Comparison of ENCODE assay signal across 23 mouse cellular contexts in genomic region chr4:59536281-59536680, GRCm38 (mm10). TPM values are rescaled to one million over a fixed set of nuclear protein-coding genes. Genes with fewer than 3 reads are reported as not detected.
DNase-seq lines count a peak whose midpoint lies in the region; ATAC-seq lines count a peak whose summit lies in the region.
"Had no signal": no experiment of that assay in that cellular context is flagged by ENCODE, and none has a peak within 500 bp of the region (broad histone marks: within the 10 kb centered on the region; RNA-seq: fewer than 3 reads in every experiment).

No protein-coding gene starts in this region.

- no peak overlapping the region for H3K4me3 ChIP-seq in liver, embryonic 12.5 days
- no peak overlapping the region for H3K4me3 ChIP-seq in liver, embryonic 11.5 days (ENCODE audit: low read depth, low read length)
- H3K4me3 ChIP-seq: embryonic facial prominence, embryonic 12.5 days; embryonic facial prominence, embryonic 15.5 days; heart, adult 2 months; heart, embryonic 10.5 days; heart, embryonic 13.5 days had no signal

- no peaks in the 10 kb centered on the region for H3K27me3 ChIP-seq in liver, embryonic 12.5 days (replicated peaks)
- no peaks in the 10 kb centered on the region for H3K27me3 ChIP-seq in liver, embryonic 11.5 days (replicated peaks; ENCODE audit: control insufficient read depth, insufficient read depth, low read length)
- H3K27me3 ChIP-seq: embryonic facial prominence, embryonic 12.5 days; embryonic facial prominence, embryonic 15.5 days; heart, embryonic 13.5 days had no signal

- DNase-seq in liver, embryonic 11.5 days (ENCODE audit: low spot score): no peak
- DNase-seq in ES-CJ7 (ENCODE audit: low read depth, low spot score) (peak; percentile 36), ZHBTc4 (ENCODE audit: low read depth, low spot score) (peak; percentile 70)
- DNase-seq in frontal cortex, adult 2 months (ENCODE audit: extremely low spot score in 1 of 2, low spot score in 1 of 2): no peak
- no peak for DNase-seq in thymus, postnatal 4 days
- DNase-seq: adrenal gland, postnatal 14 days; cerebellum, adult 11 months; cerebellum, adult 2 months; cerebellum, adult 9-11 months; cerebellum, postnatal 25 days; forebrain, postnatal 0 days; gastrocnemius, postnatal 36 days; heart, adult 2 months; heart, postnatal 14 days; heart, postnatal 4 days had no signal

- peaks cover 3% of the 10 kb centered on the region; the same call in 1 of the 2 replicates for H3K36me3 ChIP-seq in liver, embryonic 12.5 days
- H3K36me3 ChIP-seq in liver, embryonic 11.5 days (ENCODE audit: control insufficient read depth, insufficient read depth, low read length): no peaks in the 10 kb centered on the region
- H3K36me3 ChIP-seq: embryonic facial prominence, embryonic 12.5 days; embryonic facial prominence, embryonic 15.5 days; heart, embryonic 13.5 days had no signal

- no peak for ATAC-seq in liver, embryonic 12.5 days
- ATAC-seq in liver, embryonic 11.5 days (replicated peaks; ENCODE audit: low FRiP score): no peak
- ATAC-seq: forebrain, embryonic 14.5 days; forebrain, postnatal 0 days had no signal

- H3K4me2 ChIP-seq in liver, embryonic 12.5 days: no peak overlapping the region
- H3K4me2 ChIP-seq in liver, embryonic 11.5 days: no peak overlapping the region
- H3K4me2 ChIP-seq: embryonic facial prominence, embryonic 12.5 days; embryonic facial prominence, embryonic 15.5 days; heart, embryonic 13.5 days; hindbrain, embryonic 14.5 days had no signal

- peaks cover 89% of the 10 kb centered on the region for H3K4me1 ChIP-seq in liver, embryonic 12.5 days
- peaks cover 27% of the 10 kb centered on the region for H3K4me1 ChIP-seq in liver, embryonic 11.5 days (replicated peaks; ENCODE audit: control insufficient read depth, insufficient read depth, low read length)
- H3K4me1 ChIP-seq: embryonic facial prominence, embryonic 12.5 days; embryonic facial prominence, embryonic 15.5 days had no signal

- no peak overlapping the region for H3K9ac ChIP-seq in liver, embryonic 12.5 days
- no peak overlapping the region for H3K9ac ChIP-seq in liver, embryonic 11.5 days (ENCODE audit: low read depth, low read length)
- H3K9ac ChIP-seq: embryonic facial prominence, embryonic 12.5 days; embryonic facial prominence, embryonic 15.5 days; forebrain, postnatal 0 days; heart, embryonic 13.5 days; hindbrain, embryonic 14.5 days had no signal

- 84% methylated on average over 1 of the region's 1 CpGs for WGBS in liver, embryonic 12.5 days (ENCODE audit: insufficient replicate concordance)
- 90% methylated on average over 1 of the region's 1 CpGs for WGBS in liver, embryonic 11.5 days

- H3K27ac ChIP-seq in liver, embryonic 12.5 days: peak overlapping the region; percentile 52; the same call in 1 of the 2 replicates
- H3K27ac ChIP-seq in liver, embryonic 11.5 days (ENCODE audit: low read depth, low read length): no peak overlapping the region; the same call in 1 of the 2 replicates
- H3K27ac ChIP-seq: embryonic facial prominence, embryonic 12.5 days; embryonic facial prominence, embryonic 15.5 days; heart, adult 2 months; heart, embryonic 10.5 days; heart, embryonic 13.5 days; hindbrain, embryonic 14.5 days had no signal

- no peaks in the 10 kb centered on the region for H3K9me3 ChIP-seq in liver, embryonic 12.5 days (replicated peaks)
- no peaks in the 10 kb centered on the region for H3K9me3 ChIP-seq in liver, embryonic 11.5 days (ENCODE audit: control insufficient read depth, low read length)
- H3K9me3 ChIP-seq: embryonic facial prominence, embryonic 12.5 days; embryonic facial prominence, embryonic 15.5 days; G1E; heart, embryonic 10.5 days; heart, embryonic 13.5 days had no signal

RNA-seq across cellular contexts. Expression of gene Ptbp3, which starts 12.9 kb away (rescaled TPM):
- polyA plus RNA-seq in liver, embryonic 12.5 days (2016; fragmentation: Nextera tagmentation; extraction: Ambion mirVana): 60.2 and 62.6 TPM in 2 replicates
- 77.7 and 80.0 TPM in 2 replicates for polyA plus RNA-seq in liver, embryonic 11.5 days (2014; fragmentation: Nextera tagmentation; extraction: Ambion mirVana)
- polyA plus RNA-seq in frontal cortex, adult 2 months (2012; rRNA removed): 11.4 TPM in 2 replicates

RNA-seq across cellular contexts. Expression of gene Hsdl2, which starts 45.1 kb away (rescaled TPM):
- polyA plus RNA-seq in liver, embryonic 12.5 days (2016; fragmentation: Nextera tagmentation; extraction: Ambion mirVana): 18.8 TPM in 2 replicates
- polyA plus RNA-seq in liver, embryonic 11.5 days (2014; fragmentation: Nextera tagmentation; extraction: Ambion mirVana): 22.4 and 25.8 TPM in 2 replicates
- 38.1 and 41.5 TPM in 2 replicates for polyA plus RNA-seq in frontal cortex, adult 2 months (2012; rRNA removed)

Comparison
In these comparisons a context has a peak if more than half of its experiments do, and no peak if none do; other contexts are left out.
1. DNase-seq: peak in ES-CJ7 (single experiment) and ZHBTc4 (single experiment); none in liver, embryonic 11.5 days (single experiment), frontal cortex, adult 2 months (0 of 2) and thymus, postnatal 4 days (single experiment).